Mouse (Mus musculus): ENCODE measurements around the gene Lclat1.
"Not testable (repeated sequence)": the region's sequence is repeated elsewhere in the genome, so short reads cannot be mapped to it uniquely, and the experiment has no call there.

The Lclat1 gene

DNA sequence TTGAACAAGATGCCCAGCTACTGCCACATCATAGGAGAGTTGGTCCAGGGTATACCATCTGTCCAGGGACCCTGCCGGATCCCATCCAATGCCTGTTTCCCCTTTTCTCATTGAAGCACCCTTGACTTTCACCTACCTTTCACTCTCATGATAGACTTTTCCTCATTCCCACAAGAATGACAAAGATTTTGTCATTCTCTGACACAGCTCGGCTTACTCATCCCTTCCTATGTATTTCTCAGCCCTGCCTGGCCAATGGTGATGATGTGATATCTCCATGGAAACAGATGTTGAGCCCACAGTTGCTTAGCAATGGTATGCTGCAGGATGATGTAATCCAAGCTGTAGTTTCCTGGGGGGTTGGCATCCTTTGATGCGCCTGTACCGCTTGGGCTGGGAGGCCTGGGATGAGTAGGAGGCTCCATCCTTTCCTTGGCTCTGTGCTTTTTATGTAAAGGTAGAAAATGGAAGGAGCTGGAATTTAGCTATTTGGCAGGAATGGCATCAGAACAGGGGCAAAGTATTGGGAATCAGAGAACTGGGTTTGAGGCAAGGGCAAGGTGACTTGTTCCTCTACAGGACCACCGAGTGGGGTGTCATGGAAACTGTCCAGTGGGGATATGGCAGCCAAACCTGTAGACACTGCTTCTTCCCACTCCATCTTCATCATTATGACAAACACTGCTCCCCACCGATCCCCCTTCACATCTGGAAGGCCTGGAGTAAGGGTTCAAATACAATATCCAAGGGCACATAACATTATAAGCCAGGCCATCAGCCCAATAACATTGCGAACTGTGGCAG is 164.2 kb downstream of the Lclat1 start:
- DNase-seq (ENCODE audit: low spot score in 2 of 2): no peak

DNA sequence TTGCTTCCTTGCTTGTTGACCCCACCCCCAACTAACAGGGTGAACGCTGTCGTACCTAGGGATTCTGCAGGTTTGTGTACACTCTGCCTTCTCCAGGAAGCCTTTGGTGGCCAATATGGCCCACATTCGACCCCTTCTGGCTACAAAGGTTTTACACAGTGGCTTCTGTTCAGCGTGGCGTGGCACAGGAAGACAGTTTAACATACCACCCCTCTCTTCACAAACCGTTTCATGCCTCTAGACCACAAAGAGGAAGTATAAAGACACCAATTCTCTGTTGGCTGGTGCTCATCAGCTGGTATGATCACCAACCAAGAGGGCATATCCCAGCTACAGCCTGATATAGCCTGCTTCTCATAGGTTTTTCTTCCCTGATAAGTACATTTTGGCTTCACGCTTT is 166.0 kb downstream of the Lclat1 start:
- no peak for DNase-seq (ENCODE audit: low spot score in 2 of 2)

DNA sequence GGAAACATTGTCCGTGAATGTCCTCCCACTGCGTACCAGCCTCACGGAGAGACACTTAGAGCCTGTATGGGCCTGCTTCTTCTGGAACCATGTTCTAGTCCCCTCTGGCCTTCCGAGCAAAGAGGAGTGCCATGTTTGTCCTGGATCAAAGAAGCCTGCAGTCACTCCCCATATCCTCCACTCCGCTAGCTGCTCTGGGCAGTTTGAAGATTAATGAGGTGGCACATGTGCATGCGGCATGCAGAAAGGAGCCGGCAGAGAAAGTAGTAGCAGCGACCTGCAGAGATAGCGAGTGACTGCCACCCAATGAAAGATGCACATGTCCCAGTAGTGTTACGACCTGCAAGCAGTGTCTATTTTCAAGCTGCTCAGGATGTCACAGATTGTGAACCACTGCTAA is 167.3 kb downstream of the Lclat1 start:
- DNase-seq (ENCODE audit: low spot score in 2 of 2): no peak

DNA sequence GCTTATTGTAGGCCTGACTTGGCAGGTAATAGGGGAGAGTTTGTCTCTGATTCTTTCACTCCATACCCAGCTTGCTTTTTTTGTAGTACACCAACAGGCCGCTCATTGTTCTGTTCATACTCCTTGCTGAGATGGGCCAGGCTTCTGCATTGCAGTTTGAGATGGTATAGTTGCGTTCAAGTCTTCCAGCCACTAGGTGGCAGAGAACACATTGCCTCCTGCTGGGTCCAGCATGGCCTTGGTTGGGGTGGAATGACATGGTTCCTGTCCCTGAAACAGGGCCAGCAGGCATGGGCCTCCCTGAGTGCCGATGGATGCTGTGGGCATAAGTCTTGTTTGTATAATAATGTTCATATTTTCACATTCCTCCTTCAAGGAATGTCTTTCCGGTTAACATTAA is 170.0 kb downstream of the Lclat1 start:
- DNase-seq (ENCODE audit: low spot score in 2 of 2): no peak

DNA sequence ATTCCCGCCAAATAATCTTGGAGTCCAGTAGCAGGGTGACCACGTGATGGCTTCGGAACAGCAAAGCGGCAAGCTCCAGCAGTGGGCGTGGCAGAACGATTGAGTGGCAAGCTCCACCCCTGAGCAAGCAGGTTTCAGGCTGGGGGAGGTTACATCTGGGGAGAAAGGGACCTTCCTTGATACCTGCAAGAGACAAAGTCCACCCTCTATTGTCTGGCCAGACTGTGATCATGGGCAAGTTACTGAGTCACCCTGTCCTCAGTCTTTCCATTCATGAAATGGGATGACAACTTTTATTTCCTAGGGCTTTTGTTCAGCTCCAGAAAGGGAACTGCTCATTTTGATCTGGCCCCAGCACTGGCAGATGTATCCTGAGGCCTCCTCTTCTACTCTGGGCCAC is 174.9 kb downstream of the Lclat1 start:
- not testable (repeated sequence) for DNase-seq (ENCODE audit: low spot score in 2 of 2)

DNA sequence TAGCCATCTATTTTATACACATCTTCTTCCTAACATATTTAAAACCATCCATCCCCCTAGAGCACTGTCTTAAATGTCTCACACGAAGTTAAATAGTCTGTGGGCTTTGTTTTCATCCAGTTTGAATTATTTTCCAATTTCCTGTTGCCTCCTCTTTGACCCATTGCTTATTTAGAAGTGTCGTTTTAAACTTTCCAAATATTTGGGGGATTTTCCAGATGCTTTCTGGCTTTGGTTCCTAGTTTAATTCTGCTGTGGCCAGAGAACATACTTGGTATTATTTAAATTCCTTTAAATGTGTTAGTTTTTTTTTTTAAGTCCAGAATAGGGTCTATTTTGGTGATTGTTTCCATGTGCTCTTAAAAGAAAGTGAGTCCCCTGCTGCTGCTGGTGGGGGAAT is 176.5 kb downstream of the Lclat1 start:
- no peak for DNase-seq (ENCODE audit: low spot score in 2 of 2)

All from spleen, postnatal 14 days (tissue).